Mouse (Mus musculus) small intestine, adult 2 months (tissue): ENCODE results near the gene Commd4. TPM values are rescaled to one million over a fixed set of nuclear protein-coding genes. Genes with fewer than 3 reads are reported as not detected.

ENCODE experiments used
- H3K27ac ChIP-seq: fragments of 200-500 bp; 2 replicates; pipeline ENCODE4 v1.5.1; 2012; ENCODE audit warnings: low read depth, low read length, control low read depth, inconsistent platforms; ENCODE audit not compliant: insufficient read depth
- H3K27me3 ChIP-seq: fragments of 200-500 bp; 2 replicates; pipeline ENCODE4 v1.6.1; 2012; ENCODE audit warnings: mild to moderate bottlenecking, moderate library complexity, low read length, inconsistent platforms; ENCODE audit not compliant: control insufficient read depth, insufficient read depth
- H3K36me3 ChIP-seq: fragments of 200-500 bp; 2 replicates; pipeline ENCODE4 v1.6.1; 2012; ENCODE audit warnings: mild to moderate bottlenecking, low read length, control low read depth, inconsistent platforms; ENCODE audit not compliant: control insufficient read depth, insufficient read depth
- H3K4me1 ChIP-seq: fragments of 200-500 bp; 2 replicates; pipeline ENCODE4 v1.6.1; 2012; ENCODE audit warnings: low read length, inconsistent platforms, mixed read lengths; ENCODE audit not compliant: control insufficient read depth, insufficient read depth, insufficient read length
- H3K4me3 ChIP-seq: fragments of 200-500 bp; 2 replicates; pipeline ENCODE4 v1.5.1; 2012; ENCODE audit warnings: low read depth, mild to moderate bottlenecking, control low read depth, inconsistent platforms, low read length, moderate library complexity
- CTCF ChIP-seq: fragments of 200-500 bp; IDR thresholded peaks from 2 replicates; pipeline ENCODE4 v1.5.1; 2012; ENCODE audit warnings: low read depth, mild to moderate bottlenecking, control low read depth, inconsistent platforms, low read length, moderate library complexity, mixed read lengths; ENCODE audit not compliant: insufficient replicate concordance, insufficient read length; ENCODE audit errors: extremely low read depth
- POLR2A ChIP-seq: fragments of 200-500 bp; IDR thresholded peaks from 2 replicates; pipeline ENCODE4 v1.6.1; 2012; ENCODE audit warnings: low read depth, mild to moderate bottlenecking, control low read depth, inconsistent platforms, low read length, moderate library complexity
- WGBS: fragments of 180-500 bp; shearing (Covaris S2); methylation state at CpG from one replicate; pipeline ENCODE4 v1.1.7; 2018; 5-methylcytosine and 5-hydroxymethylcytosine counted together
- polyA plus RNA-seq: library from polyadenylated mRNA; depleted of rRNA; stranded (reverse); fragments of >200 nt; gene quantifications from 2 replicates; pipeline ENCODE4 v1.2.3, GENCODE M21; 2012

Gene Commd4
- polyA plus RNA-seq, 1 experiment = 194 TPM

DNA sequence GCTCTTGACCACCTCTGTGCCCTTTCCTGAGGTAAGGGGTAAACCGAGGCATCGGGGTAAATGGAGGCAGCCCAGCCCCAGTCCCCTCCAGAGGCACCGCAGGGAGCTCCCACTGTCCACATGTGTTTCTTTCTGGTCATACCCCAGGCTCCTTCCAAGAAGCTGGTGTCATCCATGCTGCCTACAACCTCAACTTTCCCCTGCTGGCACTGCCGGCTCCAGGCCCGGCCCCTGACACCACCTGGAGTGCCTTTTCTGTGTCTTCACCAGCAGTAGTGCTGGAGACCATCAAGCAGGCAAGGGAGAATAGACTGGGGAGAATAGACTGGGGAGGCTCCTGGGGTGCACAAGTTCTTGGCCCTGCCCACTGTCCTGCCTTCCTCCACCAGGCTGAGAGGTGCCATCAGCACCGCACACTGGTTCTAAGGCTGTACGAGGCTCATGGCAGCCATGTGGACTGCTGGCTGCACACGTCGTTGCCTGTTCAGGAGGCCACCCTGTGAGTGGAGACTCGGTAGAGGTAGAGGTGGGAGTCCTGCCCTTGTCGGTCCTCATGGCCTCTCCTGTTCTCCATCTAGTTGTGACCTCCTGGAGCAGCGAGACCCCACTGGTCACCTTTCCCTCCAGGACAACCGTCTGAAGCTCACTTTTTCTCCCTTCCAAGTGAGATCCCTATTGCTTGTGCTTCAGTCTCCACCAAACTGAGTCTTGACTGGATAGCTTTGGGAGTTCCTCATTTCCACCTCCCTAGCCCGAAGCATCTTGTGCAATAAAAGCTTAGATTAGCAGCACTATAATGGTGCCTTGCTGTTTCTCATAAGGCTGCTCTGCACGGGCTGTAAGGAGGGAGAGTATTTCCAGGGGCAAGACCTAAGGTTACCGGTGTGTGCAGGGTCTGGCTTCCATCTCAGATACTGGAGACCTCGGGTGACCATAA lies 16.4 kb downstream of the Commd4 start:
- Histone ChIP-seq H3K27ac (no peak overlapping the region), H3K36me3 (peaks cover 38% of the 10 kb centered on the region), H3K4me3 (no peak overlapping the region), H3K27me3 (no peaks in the 10 kb centered on the region), H3K4me1 (peaks cover 5% of the 10 kb centered on the region)
- TF ChIP-seq POLR2A = no peak
- TF ChIP-seq CTCF = no peak
- WGBS = 87% methylated on average over 17 of the region's 17 CpGs

DNA sequence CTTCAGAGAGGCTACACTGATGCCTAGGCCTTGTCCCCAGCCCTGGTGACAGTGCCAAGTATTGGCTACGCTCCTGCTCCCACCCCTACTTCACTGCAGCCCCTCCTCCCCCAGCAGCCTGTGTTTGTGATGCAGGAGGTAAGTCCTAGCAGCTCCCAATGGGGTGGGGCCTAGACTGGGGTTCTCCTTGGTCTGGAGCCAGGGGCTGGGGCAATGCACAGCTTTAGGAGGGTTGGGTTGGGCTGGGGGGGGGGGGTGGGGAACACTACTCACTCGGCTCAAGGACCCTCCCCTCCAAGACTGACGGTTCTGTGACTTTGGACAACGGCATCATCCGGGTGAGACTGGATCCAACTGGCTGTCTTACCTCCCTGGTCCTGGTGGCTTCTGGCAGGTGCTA lies 18.6 kb downstream of the Commd4 start:
- Histone ChIP-seq H3K36me3 (peaks cover 49% of the 10 kb centered on the region), H3K4me3 (no peak overlapping the region)
- 87% methylated on average over 5 of the region's 5 CpGs for WGBS

DNA sequence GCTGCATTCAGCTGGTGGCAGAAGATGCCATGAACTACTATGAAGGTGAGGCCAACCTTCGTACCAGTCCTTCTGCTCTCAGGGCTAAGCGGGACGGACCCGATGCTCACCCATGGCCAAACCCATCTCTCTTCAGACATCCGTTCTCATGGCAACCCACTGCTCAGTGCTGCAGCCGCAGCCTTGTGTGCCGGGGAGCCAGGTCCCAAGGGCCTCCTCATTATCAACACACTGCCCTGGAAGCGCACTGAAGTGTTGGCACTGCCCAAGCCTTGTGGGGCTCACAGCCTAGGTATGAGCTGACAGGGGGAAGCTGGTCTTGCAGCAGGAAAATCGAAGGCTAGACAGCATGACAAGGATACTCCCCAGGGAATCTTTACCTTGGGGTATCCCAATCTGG lies 19.0 kb downstream of the Commd4 start:
- TF ChIP-seq CTCF (no peak), POLR2A (no peak)
- no peaks in the 10 kb centered on the region for H3K27me3 ChIP-seq
- no peaks in the 10 kb centered on the region for H3K4me1 ChIP-seq
- no peak overlapping the region for H3K4me3 ChIP-seq
- WGBS = 91% methylated on average over 9 of the region's 9 CpGs
- H3K27ac ChIP-seq = no peak overlapping the region
- peaks cover 49% of the 10 kb centered on the region for H3K36me3 ChIP-seq

More for the DNA sequence above, 18.6 kb downstream of the Commd4 start:
- H3K27ac ChIP-seq = no peak overlapping the region
- no peaks in the 10 kb centered on the region for H3K27me3 ChIP-seq
- TF ChIP-seq POLR2A (no peak), CTCF (no peak)
- no peaks in the 10 kb centered on the region for H3K4me1 ChIP-seq

DNA sequence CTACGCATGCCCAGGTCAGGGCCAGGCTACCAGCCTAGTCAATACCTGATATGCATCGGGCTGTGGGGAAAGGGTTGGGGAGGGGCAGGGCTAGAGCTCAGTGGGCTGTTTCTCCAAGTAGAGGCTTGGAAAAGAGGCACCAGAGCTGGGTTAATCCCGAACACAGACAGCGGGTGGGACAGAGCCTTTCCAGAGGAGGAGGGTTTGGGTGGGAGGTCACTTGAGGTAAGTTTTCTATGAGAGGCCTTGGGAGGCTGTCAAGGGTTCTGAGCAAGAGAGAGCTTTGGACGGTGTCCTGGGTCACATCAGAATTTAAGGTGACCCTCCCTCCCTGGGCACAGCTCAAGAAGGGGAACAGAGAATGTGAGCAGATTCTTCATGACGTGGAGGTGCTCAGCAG lies 19.6 kb downstream of the Commd4 start:
- Histone ChIP-seq H3K27me3 (no peaks in the 10 kb centered on the region), H3K36me3 (peaks cover 47% of the 10 kb centered on the region)

DNA sequence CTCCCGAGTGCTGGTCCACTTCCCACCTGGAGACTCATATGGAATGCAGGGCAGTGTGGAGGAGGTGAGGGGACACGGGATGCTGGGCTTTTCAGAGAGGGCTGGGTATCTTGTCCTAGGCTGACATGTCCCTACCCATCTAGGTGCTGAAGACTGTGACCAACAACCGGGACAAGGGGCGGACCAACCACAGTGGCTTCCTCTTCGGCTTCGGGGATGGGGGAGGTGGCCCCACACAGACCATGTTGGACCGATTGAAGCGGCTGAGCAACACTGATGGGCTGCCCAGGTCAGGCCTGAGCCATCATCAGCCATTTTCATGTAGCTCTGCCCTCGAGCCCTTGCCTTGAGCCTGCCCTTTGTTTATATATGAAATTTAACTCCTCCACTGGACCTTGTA lies 20.4 kb downstream of the Commd4 start:
- 87% methylated on average over 9 of the region's 9 CpGs for WGBS
- H3K4me3 ChIP-seq = no peak overlapping the region
- H3K27ac ChIP-seq = no peak overlapping the region
- TF ChIP-seq CTCF (no peak), POLR2A (no peak)
- no peaks in the 10 kb centered on the region for H3K27me3 ChIP-seq
- H3K4me1 ChIP-seq = no peaks in the 10 kb centered on the region
- peaks cover 47% of the 10 kb centered on the region for H3K36me3 ChIP-seq

More for the DNA sequence above, 19.6 kb downstream of the Commd4 start:
- 90% methylated on average over 6 of the region's 6 CpGs for WGBS
- TF ChIP-seq CTCF (no peak), POLR2A (no peak)
- no peak overlapping the region for H3K4me3 ChIP-seq
- no peak overlapping the region for H3K27ac ChIP-seq
- no peaks in the 10 kb centered on the region for H3K4me1 ChIP-seq

DNA sequence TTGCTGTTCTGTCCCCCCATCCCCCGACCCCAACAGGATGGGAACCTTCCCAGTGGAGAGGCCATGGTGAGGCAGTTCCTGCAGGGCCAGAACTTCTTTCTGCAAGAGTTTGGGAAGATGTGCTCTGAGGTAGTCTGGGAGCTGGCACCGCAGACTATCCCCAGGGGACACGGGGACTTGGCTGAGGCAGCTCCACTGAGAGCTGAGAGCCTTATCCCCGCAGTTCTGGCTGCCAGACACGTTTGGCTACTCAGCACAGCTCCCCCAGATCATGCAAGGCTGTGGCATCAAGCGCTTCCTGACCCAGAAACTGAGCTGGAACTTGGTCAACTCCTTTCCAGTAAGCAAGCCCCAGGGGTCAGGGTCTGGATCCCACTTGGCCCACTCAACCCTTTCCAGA lies 20.9 kb downstream of the Commd4 start:
- Histone ChIP-seq H3K36me3 (peaks cover 45% of the 10 kb centered on the region), H3K4me3 (no peak overlapping the region), H3K27ac (no peak overlapping the region), H3K27me3 (no peaks in the 10 kb centered on the region), H3K4me1 (no peaks in the 10 kb centered on the region)
- WGBS = 84% methylated on average over 6 of the region's 6 CpGs
- TF ChIP-seq POLR2A = no peak
- TF ChIP-seq CTCF = no peak
